Mouse (Mus musculus) T-helper 1 cell (primary cell): Measurements from ENCODE around the gene Gpc6.

Experiments used
- in situ Hi-C: fragments of 300-600 bp; cut with MboI, MseI; formaldehyde crosslinking; loops from one replicate; pipeline ENCODE4 v1.15.1; 2025; ENCODE audit warnings: high pct_unique_total_duplicates

Gene Gpc6

DNA sequence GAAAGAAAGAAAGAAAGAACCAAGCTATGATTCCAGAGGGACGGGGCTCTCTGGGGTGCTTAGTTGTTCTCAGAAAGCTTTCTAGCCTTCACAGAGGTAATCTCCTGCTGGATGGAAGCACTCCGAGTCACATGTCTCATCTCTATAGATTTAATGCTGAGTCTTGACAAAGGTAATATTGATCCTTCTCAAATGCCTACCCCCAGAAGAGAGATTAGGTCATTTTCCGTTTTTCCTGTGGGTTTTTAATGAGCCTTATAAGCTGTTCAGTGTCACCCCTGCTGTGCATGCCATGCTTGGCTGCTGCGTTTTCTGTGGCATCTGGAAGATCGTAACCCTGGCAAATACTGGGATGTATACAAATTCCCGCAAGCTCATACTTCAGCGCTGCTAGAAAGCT lies 527.0 kb downstream of the Gpc6 start:
- in situ Hi-C loops = no loop called here

DNA sequence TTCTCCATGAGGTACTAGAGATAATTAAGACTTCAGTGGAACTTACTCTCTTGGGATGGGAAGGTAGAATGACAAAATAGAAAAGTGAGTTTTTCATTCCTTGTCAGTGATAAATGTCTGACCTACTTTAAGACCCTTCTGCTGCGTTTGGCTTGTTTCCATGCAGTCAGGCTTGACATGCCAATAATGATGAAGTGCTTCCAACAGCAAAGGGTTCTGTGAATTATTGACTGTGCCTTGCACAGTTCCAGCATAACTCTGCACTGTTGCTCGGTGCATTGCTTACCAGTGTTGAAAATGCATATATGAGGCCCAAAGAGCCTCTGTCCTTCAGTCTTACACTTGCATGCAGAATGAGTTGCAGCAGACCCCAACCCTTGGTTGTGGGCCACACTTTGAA lies 548.3 kb downstream of the Gpc6 start:
- in situ Hi-C loops = no loop called here

DNA sequence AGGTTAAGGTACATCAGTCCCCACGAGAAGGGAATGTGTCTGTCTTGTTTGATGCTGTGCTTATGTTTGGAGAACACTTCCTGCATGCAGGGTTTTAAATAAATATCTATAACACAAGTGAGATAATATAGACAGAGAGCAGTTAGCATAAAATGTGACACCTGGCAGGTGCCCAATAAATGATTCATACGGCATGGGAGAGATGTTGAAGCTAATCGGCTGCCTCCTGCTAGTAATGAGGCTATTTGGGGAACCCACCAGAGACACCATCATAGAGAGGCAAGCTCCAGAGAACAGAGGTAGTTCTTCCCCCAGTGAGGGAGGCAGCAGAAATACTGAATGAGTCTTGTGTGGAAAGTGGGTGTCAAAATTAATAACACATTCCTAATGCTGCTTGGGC lies 553.8 kb downstream of the Gpc6 start:
- in situ Hi-C loops = no loop called here

DNA sequence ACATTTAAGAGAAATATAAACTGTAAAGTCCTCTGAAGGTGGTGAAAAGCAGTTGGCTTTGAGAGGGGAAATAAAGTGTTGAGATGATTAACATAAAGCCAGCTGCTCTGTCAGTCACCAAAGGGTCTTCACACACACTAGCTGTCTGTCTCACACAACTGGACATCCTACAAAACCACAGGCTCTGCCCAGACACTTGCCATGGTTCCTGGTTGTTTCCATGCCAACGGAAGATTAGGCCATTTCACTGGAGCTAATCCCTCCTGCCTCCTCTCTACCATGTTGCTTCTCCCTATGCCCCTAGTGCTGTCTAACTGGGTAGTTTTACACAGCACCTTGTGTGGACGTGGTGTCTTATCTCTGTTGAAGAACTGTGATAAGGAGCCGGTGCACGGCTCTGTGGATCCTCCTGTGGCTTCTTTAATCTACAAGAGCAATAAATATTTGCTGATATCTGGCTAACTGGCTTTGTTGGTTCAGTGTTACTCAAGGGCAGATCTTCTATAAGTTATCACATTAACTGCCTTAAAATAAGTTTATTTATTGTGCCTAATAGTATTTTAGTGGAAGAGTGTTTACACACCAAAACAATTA lies 562.1 kb downstream of the Gpc6 start:
- in situ Hi-C loops = no loop called here

DNA sequence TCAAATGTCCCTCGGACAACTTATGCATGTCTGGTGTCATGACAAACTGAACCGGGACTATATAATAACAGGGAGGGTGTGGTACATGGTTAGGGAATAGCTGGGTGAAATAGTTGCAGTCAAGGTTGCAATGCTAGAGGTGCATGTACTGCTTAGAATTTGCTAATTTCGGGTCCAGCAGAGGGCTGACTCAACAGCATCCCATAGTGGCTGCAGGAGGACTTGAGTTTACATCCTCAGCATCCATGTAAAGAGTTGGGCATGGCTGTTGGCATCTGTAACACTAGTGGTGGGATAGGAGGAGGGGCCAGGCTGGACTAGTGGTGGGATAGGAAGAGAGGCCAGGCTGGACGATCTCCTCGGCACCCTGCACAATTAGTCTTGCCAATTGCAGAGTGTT lies 565.4 kb downstream of the Gpc6 start:
- in situ Hi-C loops = no loop called here

DNA sequence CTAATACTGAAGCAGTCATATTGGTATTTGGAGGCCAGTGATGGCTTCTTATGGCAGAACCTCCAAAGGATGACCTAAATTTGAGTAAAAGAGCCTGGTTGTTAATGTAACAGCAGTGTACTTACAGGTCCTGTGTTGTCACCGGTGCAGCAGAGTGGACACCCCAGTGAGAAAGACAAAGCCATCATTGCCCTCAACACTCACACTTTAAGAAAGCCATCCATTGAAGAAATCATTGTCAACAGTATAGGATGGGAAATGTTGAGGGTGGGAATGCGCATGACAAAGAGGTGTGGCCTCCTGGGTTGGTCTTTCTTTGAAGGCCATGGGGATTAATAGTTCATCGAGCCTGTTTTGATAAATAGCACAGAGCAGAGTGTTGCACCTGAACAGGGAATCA lies 570.0 kb downstream of the Gpc6 start:
- in situ Hi-C loops = no loop called here

DNA sequence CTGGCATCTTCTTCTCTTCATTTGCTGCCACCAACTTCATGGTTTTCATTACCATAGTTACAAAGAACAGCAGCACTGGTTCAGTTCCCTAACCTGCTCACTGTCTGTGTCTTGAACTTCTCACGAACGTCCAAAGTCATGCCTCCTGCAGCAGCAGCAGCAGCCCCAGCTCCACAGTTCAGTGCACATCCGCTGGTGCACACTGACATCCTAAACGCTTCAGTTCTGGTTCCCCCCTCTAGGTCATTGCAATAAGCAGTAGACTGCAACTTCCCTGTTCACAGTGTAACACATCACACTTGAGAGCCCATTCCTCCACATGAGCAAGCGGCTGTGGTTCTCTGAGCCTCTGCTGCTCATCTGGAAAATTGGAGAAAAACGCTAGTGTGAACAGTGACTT lies 573.7 kb downstream of the Gpc6 start:
- in situ Hi-C loops = no loop called here

DNA sequence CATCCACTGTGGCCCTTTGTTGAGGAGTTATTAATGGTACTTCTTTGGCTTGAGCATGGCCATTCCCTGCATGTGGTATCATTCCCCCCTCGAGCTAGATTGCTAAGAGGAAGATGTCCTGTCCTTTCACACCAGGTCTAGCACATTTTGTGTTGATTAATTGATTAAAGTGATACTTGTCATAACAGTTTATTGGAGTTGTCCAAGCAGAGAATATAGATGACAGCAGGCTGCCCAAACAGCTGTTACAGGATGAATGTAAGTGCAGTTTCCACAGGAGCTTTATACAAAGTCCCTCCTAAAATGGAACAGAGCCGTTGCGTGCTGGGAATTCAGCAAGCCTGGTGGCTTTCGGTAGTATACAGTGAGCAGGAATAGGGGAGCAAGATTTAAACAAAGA lies 574.2 kb downstream of the Gpc6 start:
- in situ Hi-C loops = no loop called here

DNA sequence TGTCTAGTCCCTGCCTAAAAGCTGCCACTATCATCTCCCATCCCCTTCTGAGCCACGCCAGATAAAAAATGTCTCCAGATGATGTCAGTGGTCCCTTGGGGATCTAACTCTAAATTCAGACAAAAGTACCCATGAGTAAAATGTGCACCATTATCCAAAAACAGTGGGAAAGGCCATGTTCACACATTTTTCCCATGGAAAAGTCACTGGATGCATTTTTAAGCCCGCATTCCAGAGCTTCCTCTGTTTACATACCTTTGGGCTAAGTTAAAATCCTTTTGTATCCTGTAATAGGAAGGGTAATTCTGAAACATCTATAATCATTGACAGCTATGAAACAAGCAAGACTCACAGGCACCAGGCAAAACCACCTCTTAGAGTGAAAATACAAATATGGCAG lies 589.7 kb downstream of the Gpc6 start:
- in situ Hi-C loops = no loop called here

DNA sequence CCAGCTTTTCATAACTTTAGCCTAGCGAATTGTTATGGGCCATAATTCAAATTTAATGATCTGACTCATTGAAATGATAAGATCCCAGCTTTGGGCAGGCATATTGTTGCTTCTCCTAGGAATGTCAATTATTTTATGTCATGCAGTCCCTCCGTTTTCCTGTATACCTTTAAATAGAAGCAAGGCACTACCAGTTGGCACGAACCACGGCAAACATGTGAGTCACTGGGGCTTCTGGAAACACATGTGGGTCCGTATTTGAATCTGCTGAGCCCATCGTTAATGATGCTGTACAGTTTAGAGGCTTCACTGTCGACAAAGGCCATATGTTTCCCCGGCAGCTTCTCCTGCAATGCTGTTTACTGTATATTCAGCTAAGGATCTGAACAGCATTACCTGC lies 594.5 kb downstream of the Gpc6 start:
- in situ Hi-C loops = no loop called here

DNA sequence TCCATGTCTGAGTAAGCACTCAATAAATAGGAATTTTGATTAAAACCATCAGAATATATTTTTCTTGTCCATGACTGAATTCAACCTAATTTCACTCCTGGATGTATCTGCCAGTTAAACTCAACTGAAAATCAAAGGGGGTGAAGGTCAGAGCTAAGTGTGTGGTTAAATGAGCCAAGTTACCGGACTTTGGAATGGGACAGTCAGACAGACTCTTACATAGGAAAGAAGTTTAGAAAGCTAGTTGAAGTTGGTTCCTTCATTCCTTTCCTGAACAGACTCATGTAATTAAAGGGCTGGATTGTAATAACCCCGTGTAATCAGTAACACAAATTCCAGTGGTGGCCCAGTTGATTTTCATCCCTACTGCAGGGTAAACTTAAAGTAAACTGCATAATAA lies 595.6 kb downstream of the Gpc6 start:
- in situ Hi-C loops = no loop called here

DNA sequence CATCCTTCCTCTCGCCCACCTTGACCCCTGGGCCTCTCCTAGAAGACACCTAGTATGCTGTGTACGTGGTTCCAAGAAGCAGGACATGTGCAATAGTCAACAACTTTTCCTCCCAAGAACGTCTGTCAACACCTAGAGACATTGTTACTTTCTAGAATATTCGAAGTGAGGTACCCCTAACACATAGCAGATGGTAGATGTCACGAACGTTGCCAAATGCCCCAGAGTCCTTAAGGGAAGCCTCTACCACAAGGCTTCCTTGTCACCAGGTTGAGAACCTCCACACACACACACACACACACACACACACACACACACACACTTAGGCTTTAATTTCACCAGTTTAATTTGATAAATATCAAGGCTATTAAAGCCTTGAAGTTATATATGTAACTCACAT lies 600.0 kb downstream of the Gpc6 start:
- in situ Hi-C loops = no loop called here

DNA sequence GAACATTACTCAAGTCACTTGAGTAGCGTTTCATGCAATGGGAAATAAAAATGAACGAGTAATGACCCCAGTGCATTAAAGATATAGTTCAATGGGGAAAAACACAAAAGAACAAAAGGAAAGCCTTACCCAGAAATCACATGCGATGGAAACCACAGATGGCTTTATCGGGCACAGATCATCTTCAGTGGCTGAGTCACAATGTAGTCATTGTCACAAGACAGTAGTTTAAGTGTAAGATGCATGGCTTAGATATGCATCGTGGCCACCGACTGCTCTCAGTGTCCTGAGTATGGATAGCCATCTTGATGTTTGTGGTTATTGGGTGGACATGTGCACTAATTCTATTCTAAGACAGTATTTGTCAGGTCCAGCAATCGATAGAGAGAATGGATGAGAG lies 601.9 kb downstream of the Gpc6 start:
- in situ Hi-C loops = no loop called here

DNA sequence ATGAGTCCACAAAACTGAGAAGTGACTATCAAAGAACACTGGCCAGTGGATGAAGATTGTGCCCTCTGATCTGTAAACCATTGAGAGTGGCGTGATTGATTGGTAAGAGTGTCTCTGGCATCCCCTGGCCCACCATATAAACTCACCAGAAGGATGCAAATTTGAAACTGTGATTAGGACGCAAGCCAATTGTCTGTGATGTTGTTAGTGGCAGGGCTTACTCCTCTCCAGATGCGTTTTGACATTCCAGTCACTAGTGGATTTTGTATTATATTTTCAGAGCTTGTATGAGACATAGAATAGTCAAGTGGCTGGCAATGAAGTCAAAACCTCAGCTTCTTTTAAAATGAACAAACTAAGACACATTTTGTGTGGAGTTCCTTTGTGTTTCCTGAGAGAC lies 604.3 kb downstream of the Gpc6 start:
- in situ Hi-C loops = no loop called here

DNA sequence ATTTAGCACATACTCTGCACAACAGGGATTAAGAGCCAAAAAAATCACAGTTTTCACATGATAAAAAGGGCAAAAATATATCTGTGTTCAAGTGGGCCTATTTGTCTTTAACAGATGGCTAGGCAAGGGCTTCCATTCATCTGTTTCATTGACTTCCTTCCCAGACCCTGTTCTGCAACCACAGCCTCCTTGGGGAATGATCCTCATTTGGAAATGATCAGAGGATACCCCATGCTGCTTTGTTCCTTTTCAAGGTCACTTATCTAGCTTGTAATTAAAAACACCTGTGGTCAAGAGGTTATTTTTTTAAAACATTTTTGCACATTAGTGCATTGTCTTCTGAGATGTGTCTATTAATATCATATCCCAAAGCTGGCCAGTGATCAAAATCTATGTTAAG lies 627.7 kb downstream of the Gpc6 start:
- in situ Hi-C loops = no loop called here

DNA sequence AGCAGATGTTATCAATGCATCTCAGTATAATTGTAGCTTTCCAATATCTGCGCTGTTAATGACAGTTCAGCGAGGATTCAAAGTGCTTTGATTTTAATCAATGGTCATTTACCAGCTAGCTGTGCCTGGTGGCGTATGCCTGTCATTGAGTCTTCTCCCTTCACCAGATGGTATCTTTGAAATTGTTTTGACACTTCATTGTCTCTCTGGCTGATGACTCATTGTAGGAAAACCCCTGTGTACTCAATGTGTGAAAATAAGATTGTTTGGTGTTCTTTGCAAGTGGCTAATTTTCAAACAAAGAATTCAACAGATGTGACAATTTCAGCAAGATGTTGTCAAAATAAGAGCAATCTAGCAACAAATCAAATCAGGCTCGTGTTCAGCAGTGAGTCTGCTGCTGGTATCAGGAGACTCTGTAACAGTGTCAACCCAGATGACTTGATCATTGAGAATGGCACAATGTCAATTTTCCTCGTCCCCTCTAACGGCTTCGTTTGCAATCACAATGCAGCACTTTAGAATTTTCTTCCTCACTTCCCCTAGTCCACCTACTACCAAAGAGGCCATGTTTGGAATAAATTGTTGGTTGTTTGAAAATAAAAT lies 631.7 kb downstream of the Gpc6 start:
- in situ Hi-C loops = no loop called here

DNA sequence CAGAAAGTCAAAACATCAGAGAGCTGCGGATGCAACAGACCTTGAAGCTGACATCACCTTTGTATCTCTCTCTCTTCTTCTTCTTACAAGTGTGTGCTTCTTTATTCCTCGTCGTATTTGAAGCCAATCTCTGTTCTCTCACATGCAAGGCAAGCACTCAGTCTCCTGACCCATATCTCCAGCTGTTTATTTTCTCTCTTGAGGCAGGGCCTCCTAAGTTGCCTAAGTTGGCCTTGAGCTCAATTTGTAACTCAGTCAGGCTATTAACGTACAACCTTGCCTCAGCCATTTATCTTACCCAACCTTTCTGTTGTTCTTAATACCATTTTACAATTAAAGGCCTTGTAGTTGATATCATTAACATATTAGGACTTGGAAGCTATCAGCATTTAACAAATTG lies 637.0 kb downstream of the Gpc6 start:
- in situ Hi-C loops = no loop called here

DNA sequence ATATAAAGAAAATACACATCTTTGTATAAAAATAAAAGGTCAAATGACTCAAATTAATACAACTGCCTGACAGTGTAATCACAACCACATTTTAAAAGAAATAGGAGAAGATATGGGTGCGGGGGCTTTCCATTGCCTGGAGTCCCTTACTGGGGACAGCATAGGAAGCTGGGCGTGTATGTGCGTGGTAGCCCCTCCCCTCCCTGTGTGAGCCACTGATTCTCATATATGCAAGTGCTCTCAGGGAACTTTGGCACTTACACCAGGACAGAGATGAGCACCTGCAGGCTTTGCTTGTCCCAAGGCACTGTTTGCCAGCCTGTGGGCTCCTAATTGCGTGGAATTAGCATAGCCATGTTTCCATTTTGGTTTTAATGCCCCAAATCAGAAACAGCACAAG lies 644.2 kb downstream of the Gpc6 start:
- in situ Hi-C loops = no loop called here

DNA sequence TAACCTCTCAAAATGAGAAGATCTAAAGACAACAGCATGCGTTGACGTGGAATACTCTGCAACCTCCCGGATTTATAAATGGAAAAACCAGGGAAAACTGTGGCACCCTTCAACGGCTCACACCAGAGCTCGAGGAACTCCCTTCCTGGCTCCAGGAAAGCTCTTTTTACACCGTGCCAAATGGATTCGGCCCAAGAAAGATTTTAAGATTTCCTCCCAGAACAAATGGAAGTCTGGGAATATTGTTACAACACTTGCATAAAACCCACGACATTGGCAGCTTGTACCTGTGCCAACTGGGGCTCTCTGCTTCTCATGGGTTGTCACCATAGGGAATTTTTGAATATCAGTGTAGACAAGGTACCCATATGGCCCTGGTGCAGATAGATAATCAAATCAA lies 647.1 kb downstream of the Gpc6 start:
- in situ Hi-C loops = no loop called here

DNA sequence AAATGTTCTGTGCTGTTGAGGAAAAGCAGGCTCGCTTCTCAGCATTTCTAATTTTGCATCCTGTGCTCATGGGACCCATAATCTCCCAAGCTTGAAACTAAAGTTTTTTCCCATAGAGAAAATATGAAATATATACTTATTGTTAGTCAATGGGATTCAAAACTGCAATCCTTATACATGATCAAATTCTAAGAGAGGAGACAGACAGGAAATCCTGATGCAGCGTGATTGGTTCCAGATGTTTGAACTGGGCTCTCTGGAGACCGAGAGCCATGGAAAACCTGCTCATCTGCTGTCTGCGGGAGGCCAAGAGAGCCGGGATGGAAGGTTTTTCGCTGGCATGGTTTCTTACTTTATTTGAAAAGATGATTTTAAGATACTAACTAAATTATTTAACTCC lies 649.1 kb downstream of the Gpc6 start:
- in situ Hi-C loops = no loop called here

DNA sequence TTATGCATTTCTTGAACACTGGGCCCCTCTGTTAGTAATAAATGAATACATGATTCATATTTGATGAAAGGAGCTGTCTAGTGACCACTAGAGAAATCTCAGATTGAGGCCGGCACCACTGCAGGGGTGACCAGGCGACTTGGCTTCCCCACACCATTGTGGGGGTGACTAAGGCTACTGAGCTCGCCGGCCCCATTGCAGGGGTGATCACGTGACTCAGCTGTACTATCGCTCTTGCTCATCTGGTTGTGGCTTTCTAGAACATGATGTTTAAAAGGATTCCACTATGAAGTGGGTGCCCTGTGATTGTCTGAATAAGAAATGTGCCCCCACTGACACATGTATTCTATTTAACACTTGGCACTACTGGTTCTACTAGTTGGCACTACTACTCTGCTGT lies 656.6 kb downstream of the Gpc6 start:
- in situ Hi-C loops = no loop called here

DNA sequence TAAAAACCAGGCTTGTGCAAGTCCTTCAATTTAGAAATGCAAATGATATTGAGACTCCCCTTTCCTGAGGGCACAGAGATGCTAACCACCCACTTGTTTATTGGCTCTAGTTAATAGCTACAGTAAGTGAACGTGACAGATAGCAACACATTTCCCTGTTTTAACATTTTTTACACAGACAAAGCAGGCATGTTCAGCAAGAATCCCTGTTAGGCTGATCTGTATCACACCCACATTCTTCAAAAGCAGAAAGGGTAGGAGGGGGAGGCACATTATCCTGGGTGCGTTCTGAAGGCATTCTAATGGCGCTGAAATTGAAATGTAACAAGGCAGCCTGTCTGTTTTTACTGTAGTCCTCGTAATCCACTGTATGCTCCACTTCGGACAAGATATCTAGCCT lies 674.6 kb downstream of the Gpc6 start:
- in situ Hi-C loops = no loop called here

DNA sequence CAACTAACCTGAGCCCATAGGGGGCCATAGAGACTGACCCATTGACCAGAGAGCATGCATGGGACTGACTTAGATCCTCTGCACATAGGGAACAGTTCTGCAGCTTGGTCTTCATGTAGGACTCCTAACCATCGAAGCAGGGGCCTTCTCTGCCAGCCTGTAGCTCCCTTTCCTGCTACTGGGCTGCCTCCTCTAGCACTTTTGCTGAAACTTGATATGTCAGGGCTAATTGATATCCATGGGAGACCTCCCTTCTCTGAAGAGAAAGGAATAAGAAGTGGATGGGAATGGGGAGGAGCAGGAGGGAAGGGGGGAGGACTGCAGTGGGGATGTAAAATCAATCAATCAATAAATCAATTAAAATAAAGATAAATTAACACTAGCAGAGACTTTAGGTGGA lies 678.7 kb downstream of the Gpc6 start:
- in situ Hi-C loops = no loop called here

DNA sequence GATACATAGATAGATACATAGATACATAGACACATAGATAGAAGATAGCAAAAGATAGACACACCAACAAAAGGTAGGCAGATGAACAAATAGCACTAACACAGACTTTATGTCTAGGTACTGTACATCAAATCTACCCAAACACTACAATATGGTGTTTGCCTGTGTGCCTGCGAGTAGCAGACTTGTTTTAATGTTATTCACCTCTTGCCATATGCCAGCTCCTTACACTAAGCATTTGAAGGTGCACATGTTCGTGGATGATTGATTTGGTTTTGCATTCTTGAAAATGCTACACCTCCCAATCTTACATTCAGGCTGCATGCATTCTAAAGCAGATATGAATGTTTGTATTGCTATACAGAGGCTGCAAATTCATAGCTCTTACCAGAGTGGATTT lies 680.6 kb downstream of the Gpc6 start:
- in situ Hi-C loops = no loop called here
